Mouse (Mus musculus): ENCODE measurements around the gene Gm49395.

Gm49395 gene

GRCm38 (mm10) chr13:115100381-115101177 is 1.1 kb downstream of the Gm49395 start:
- in situ Hi-C loops (cut with MboI; ENCODE audit: unreplicated experiment in 2 of 2): no loop called here

DNA sequence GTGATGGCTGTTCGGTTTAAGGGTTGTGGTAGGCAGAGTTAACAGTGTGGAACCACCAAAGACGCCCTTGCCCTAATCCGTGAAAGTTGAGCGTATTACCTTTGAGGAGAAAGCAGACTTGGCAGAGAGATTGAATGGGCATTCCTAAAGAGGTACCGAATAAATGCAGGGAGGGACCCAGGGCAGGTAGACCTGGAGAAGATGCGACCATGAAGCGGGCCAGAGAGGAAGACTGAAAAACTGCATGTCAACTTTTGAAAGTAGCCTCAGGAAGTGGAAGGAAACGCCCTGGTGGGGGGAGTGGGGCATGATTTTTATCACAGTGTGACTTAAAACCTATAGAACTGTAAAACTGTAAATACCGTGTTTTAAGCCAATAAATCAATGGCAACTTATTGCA is 2.3 kb downstream of the Gm49395 start:
- in situ Hi-C loops (cut with MboI; ENCODE audit: unreplicated experiment in 2 of 2): no loop called here

GRCm38 (mm10) chr13:115098227-115098626 is 3.5 kb downstream of the Gm49395 start:
- in situ Hi-C loops (cut with MboI; ENCODE audit: unreplicated experiment in 2 of 2): no loop called here

DNA sequence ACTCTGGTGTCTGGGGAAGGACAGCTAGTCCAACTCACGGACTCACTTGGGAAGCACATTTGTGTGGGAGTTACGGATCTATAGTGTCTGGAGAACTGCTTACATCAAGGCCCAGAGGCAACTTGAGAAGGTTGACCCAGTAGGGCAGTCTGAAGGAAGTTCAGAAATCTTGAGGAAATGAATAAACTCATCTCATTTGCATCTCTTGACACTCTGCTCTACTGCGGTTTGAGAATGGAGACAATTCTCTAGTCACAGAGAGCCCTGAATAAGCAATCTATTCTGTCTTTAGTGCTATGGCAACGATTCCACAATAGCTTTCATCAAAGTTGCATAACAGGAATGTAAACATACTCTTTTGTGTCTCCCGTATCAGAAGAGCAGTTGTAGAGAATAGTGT is 4.8 kb downstream of the Gm49395 start:
- in situ Hi-C loops (cut with MboI; ENCODE audit: unreplicated experiment in 2 of 2): no loop called here

- in situ Hi-C loops (cut with MboI; ENCODE audit: unreplicated experiment in 2 of 2): no loop called here
These were observed 5.5 kb downstream of the Gm49395 start for GRCm38 (mm10) chr13:115096216-115096615.

DNA sequence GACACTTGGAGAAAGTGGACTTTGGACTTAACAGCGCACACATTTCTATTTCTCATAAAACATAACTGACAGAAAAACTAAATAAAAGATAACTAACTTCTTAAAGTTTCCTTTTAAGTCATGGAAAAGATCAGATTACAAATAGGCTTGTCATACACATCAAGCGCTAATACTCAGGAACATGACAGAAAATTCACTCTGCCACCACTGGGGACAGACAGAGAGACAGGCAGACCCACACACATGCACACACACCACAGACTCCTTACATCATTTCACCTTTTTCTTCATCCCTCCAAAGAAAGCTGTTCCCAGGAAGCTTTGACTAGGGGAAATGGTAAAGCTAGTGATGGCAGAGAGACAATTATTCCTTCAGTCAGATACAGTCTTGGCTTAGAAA is 6.3 kb downstream of the Gm49395 start:
- in situ Hi-C loops (cut with MboI; ENCODE audit: unreplicated experiment in 2 of 2): no loop called here

DNA sequence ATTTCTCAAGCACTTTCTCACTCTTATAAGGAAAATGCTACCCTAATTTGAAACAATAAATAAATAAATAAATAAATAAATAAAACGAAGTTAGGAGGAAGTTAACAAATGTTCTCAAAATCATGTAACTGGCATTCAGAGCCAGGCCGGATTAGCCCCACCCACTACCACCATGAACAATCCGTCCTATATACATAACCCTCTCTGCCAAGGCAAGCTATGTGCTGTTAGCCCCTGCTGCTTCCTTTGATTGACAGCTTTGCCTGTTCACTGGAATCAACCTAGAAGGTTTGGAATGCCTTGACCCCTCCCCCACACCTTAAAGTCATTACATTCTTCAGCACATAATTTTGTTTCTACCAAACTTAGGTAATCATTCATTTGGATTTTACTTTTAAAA is 10.2 kb downstream of the Gm49395 start:
- in situ Hi-C loops (cut with MboI; ENCODE audit: unreplicated experiment in 2 of 2): no loop called here

GRCm38 (mm10) chr13:115090977-115091445 is 10.7 kb downstream of the Gm49395 start:
- in situ Hi-C loops (cut with MboI; ENCODE audit: unreplicated experiment in 2 of 2): no loop called here

- in situ Hi-C loops (cut with MboI; ENCODE audit: unreplicated experiment in 2 of 2): no loop called here
These were observed 11.4 kb downstream of the Gm49395 start, which contains the start of gene Pelo for GRCm38 (mm10) chr13:115090069-115090976. Pelo (minus strand) TSS chr13:115090186.

DNA sequence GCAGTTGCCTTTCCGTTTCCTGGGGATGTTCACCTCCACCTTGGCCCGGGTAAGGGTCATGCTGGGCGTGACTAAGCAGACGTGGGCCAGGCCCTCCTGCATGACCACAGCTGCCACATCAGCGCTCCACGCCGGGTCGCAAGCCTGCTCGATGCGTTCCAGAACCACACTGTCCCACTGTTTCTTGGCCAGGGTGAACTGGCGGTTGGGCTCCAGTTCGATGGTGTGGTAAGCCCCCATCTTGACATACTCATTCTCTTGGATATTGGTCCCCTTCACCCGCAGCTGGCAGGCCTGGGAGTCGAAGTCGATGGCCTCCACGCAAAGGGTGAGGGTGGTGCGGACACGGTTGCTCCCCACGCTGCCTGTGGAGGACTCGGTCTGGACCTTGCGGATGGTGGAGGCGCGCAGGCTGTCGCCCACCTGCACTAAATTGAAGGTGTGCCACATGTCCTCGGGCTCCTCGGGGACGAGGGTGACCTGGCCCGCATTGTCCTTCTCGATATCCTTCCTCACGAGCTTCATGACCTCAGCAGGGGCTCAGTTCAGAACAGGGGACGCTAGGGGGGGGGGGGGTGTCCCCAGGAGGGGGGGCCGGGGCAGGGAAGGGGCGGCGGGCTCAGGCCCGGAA is 12.2 kb downstream of the Gm49395 start:
- in situ Hi-C loops (cut with MboI; ENCODE audit: unreplicated experiment in 2 of 2): loop anchor here in 1 of 2 experiments (5.0 to 10.0 kb wide), 2 partner anchors 88 to 125 kb away; no protein-coding TSS in a partner anchor

GRCm38 (mm10) chr13:115089020-115089394 is 12.7 kb downstream of the Gm49395 start:
- in situ Hi-C loops (cut with MboI; ENCODE audit: unreplicated experiment in 2 of 2): loop anchor here in 1 of 2 experiments (5.0 to 10.0 kb wide), 2 partner anchors 88 to 126 kb away; no protein-coding TSS in a partner anchor

GRCm38 (mm10) chr13:115085974-115086373 is 15.7 kb downstream of the Gm49395 start:
- in situ Hi-C loops (cut with MboI; ENCODE audit: unreplicated experiment in 2 of 2): loop anchor here in 1 of 2 experiments (5.0 to 10.0 kb wide), 2 partner anchors 91 to 129 kb away; no protein-coding TSS in a partner anchor

DNA sequence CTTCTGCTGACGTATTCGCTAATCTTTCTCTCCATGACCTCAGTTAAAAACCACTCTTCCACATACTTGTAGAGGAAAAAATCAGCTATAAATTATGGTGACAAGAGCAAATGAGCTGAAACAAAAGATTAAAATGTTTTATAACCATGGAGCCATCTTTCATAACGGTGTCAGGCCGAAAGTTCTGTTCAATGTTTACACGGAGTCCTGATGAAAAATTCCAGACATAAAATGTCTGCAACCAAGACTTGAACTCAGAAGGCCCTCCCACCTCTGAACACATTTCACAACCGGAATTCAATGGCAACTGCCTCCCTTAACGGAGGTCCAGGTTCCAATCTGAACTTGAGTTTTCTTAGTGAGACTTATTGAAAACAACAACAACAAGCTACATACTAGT is 19.4 kb downstream of the Gm49395 start:
- in situ Hi-C loops (cut with MboI; ENCODE audit: unreplicated experiment in 2 of 2): loop anchor here in 1 of 2 experiments (10.0 kb wide), 1 partner anchor 132 kb away; no protein-coding TSS in a partner anchor

GRCm38 (mm10) chr13:115079996-115080585 is 21.6 kb downstream of the Gm49395 start:
- in situ Hi-C loops (cut with MboI; ENCODE audit: unreplicated experiment in 2 of 2): loop anchor here in 1 of 2 experiments (10.0 kb wide), 1 partner anchor 135 kb away; no protein-coding TSS in a partner anchor

- in situ Hi-C loops (cut with MboI; ENCODE audit: unreplicated experiment in 2 of 2): no loop called here
These were observed 22.6 kb downstream of the Gm49395 start for GRCm38 (mm10) chr13:115078997-115079685.

GRCm38 (mm10) chr13:115077346-115078134 is 24.2 kb downstream of the Gm49395 start:
- in situ Hi-C loops (cut with MboI; ENCODE audit: unreplicated experiment in 2 of 2): no loop called here

- in situ Hi-C loops (cut with MboI; ENCODE audit: unreplicated experiment in 2 of 2): no loop called here
These were observed 29.3 kb downstream of the Gm49395 start for GRCm38 (mm10) chr13:115072386-115072785.

DNA sequence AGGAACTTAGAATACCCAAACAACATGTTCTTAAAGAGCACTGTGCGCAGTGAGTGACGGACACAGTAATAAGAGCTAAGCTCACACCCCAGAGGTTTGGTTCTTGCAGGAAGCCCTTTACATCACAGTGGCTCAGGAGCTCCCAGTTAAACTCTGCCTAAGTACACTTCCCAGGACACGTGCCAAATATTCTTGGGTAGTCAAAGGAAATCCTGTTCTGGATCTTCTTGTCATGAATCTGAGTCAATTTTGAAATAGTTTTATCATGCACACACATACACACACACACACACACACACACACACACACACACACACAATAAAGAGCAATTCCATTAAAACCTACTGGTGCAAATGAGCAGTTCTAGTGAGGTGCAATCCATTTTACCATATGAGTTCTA is 30.3 kb downstream of the Gm49395 start:
- in situ Hi-C loops (cut with MboI; ENCODE audit: unreplicated experiment in 2 of 2): no loop called here

- in situ Hi-C loops (cut with MboI; ENCODE audit: unreplicated experiment in 2 of 2): no loop called here
These were observed 33.8 kb downstream of the Gm49395 start for GRCm38 (mm10) chr13:115067968-115068330.

Measured in v-Abl transformed pro-B cells (cell line).